Mouse (Mus musculus) MEL (cell line): ENCODE measurements around the gene Git1. TPM values are rescaled to one million over a fixed set of nuclear protein-coding genes. Genes with fewer than 3 reads are reported as not detected.

Source experiments
- DNase-seq: peaks from one replicate; pipeline ENCODE4 v3.0.0; 2011; ENCODE audit warnings: low read depth, low spot score
- H3K27ac ChIP-seq: 2 replicates; pipeline ENCODE4 v1.5.1; 2012; ENCODE audit warnings: low read depth, mild to moderate bottlenecking, control low read depth, low read length, moderate library complexity; ENCODE audit not compliant: control insufficient read depth
- H3K27me3 ChIP-seq, 2 experiments: fragments of 150-350 bp in 1 of 2; sonication (generic) in 1 of 2; 2 replicates each; pipeline ENCODE4 v1.6.1; 2012; ENCODE audit warnings: low read length in 2 of 2, mild to moderate bottlenecking in 2 of 2, improper control_type of control experiment in 1 of 2, moderate library complexity in 1 of 2; ENCODE audit not compliant: insufficient read depth in 2 of 2, control insufficient read depth in 1 of 2
- H3K36me3 ChIP-seq, 2 experiments: 2 replicates each; pipeline ENCODE4 v1.6.1; 2012 to 2014; ENCODE audit warnings: low read length in 2 of 2, improper control_type of control experiment in 1 of 2, inconsistent platforms in 1 of 2, mild to moderate bottlenecking in 1 of 2; ENCODE audit not compliant: insufficient read depth in 2 of 2, control insufficient read depth in 1 of 2
- H3K4me1 ChIP-seq, 2 experiments: fragments of 150-350 bp in 1 of 2; sonication (generic) in 1 of 2; 2 replicates each; pipeline ENCODE4 v1.6.1; 2012; ENCODE audit warnings: low read length in 2 of 2, improper control_type of control experiment in 1 of 2, mild to moderate bottlenecking in 1 of 2; ENCODE audit not compliant: insufficient read depth in 2 of 2, control insufficient read depth in 1 of 2
- H3K4me3 ChIP-seq, 2 experiments: fragments of 150-350 bp in 1 of 2; sonication (generic) in 1 of 2; 2 replicates each; pipeline ENCODE4 v1.5.1; 2012; ENCODE audit warnings: low read depth in 2 of 2, low read length in 2 of 2, mild to moderate bottlenecking in 2 of 2, moderate library complexity in 2 of 2, control low read depth in 1 of 2, improper control_type of control experiment in 1 of 2; ENCODE audit not compliant: control insufficient read depth in 1 of 2, insufficient read depth in 1 of 2
- H3K79me2 ChIP-seq: 2 replicates; pipeline ENCODE4 v1.6.1; 2012; ENCODE audit warnings: mild to moderate bottlenecking, low read length, moderate library complexity; ENCODE audit not compliant: control insufficient read depth, poor library complexity, insufficient read depth
- H3K9ac ChIP-seq: 2 replicates; pipeline ENCODE4 v1.6.1; 2012; ENCODE audit warnings: low read depth, mild to moderate bottlenecking, control low read depth, low read length, moderate library complexity; ENCODE audit not compliant: control insufficient read depth, poor library complexity, severe bottlenecking
- H3K9me3 ChIP-seq: fragments of 150-350 bp; sonication (generic); replicated peaks from 2 replicates; pipeline ENCODE4 v1.6.1; 2012; ENCODE audit warnings: mild to moderate bottlenecking, low read length, improper control_type of control experiment, moderate library complexity; ENCODE audit not compliant: insufficient read depth
- CHD1 ChIP-seq: IDR thresholded peaks from 2 replicates; pipeline ENCODE4 v1.6.1; 2012; ENCODE audit warnings: low read depth, mild to moderate bottlenecking, inconsistent platforms, low read length, improper control_type of control experiment
- CHD2 ChIP-seq: IDR thresholded peaks from 2 replicates; pipeline ENCODE4 v1.6.1; 2011; ENCODE audit warnings: low read length, improper control_type of control experiment
- CTCF ChIP-seq, 3 experiments: IDR thresholded peaks in 2 of 3; conservative IDR thresholded peaks in 1 of 3; 2 replicates each; pipeline ENCODE4 v1.5.1; 2011 to 2012; ENCODE audit warnings: low read length in 3 of 3, low read depth in 2 of 3, mild to moderate bottlenecking in 2 of 3, improper control_type of control experiment in 1 of 3, inconsistent platforms in 1 of 3, mixed read lengths in 1 of 3, moderate library complexity in 1 of 3; ENCODE audit not compliant: control insufficient read depth in 1 of 3, insufficient read depth in 1 of 3, poor library complexity in 1 of 3, severe bottlenecking in 1 of 3
- E2F4 ChIP-seq: IDR thresholded peaks from 2 replicates; pipeline ENCODE4 v1.6.1; 2011; ENCODE audit warnings: low read depth, low read length, improper control_type of control experiment, borderline replicate concordance
- ELF1 ChIP-seq: IDR thresholded peaks from 2 replicates; pipeline ENCODE4 v1.6.1; 2014; ENCODE audit warnings: low read depth, mild to moderate bottlenecking, inconsistent platforms, low read length, improper control_type of control experiment, moderate library complexity
- EP300 ChIP-seq, 2 experiments: IDR thresholded peaks; 2 replicates each; pipeline ENCODE4 v1.6.1; 2011; ENCODE audit warnings: improper control_type of control experiment in 2 of 2, low read length in 2 of 2, low read depth in 1 of 2, mild to moderate bottlenecking in 1 of 2
- ETS1 ChIP-seq: IDR thresholded peaks from 2 replicates; pipeline ENCODE4 v1.6.1; 2012; ENCODE audit warnings: low read depth, mild to moderate bottlenecking, inconsistent platforms, low read length, improper control_type of control experiment, moderate library complexity
- JUND ChIP-seq: IDR thresholded peaks from 2 replicates; pipeline ENCODE4 v1.6.1; 2011; ENCODE audit warnings: low read depth, mild to moderate bottlenecking, improper control_type of control experiment, low read length
- KAT2A ChIP-seq: conservative IDR thresholded peaks from 2 replicates; pipeline ENCODE4 v1.6.1; 2012; ENCODE audit warnings: low read depth, low read length, improper control_type of control experiment, inconsistent platforms
- MAZ ChIP-seq: IDR thresholded peaks from 2 replicates; pipeline ENCODE4 v1.6.1; 2012; ENCODE audit warnings: low read depth, mild to moderate bottlenecking, inconsistent platforms, low read length, improper control_type of control experiment
- MEF2A ChIP-seq: IDR thresholded peaks from 2 replicates; pipeline ENCODE4 v1.6.1; 2014; ENCODE audit warnings: low read depth, mild to moderate bottlenecking, inconsistent platforms, low read length, improper control_type of control experiment; ENCODE audit not compliant: poor library complexity, insufficient replicate concordance, severe bottlenecking; ENCODE audit errors: extremely low read depth
- MYC ChIP-seq: IDR thresholded peaks from 2 replicates; pipeline ENCODE4 v1.6.1; 2011; ENCODE audit warnings: low read depth, mild to moderate bottlenecking, low read length, improper control_type of control experiment, moderate library complexity
- POLR2AphosphoS5 ChIP-seq: IDR thresholded peaks from 2 replicates; pipeline ENCODE4 v1.6.1; 2012; ENCODE audit warnings: low read depth, borderline replicate concordance, mild to moderate bottlenecking, inconsistent platforms, low read length, moderate library complexity, mixed read lengths
- SIN3A ChIP-seq: IDR thresholded peaks from 2 replicates; pipeline ENCODE4 v1.6.1; 2012; ENCODE audit warnings: low read length, improper control_type of control experiment, inconsistent platforms
- TBP ChIP-seq: IDR thresholded peaks from 2 replicates; pipeline ENCODE4 v1.8.0; 2011; ENCODE audit warnings: low read depth, low read length, improper control_type of control experiment
- TCF12 ChIP-seq: IDR thresholded peaks from 2 replicates; pipeline ENCODE4 v1.6.1; 2014; ENCODE audit warnings: low read depth, mild to moderate bottlenecking, inconsistent platforms, low read length, improper control_type of control experiment, moderate library complexity
- USF1 ChIP-seq: IDR thresholded peaks from 2 replicates; pipeline ENCODE4 v1.6.1; 2014; ENCODE audit warnings: low read depth, mild to moderate bottlenecking, inconsistent platforms, low read length, improper control_type of control experiment, moderate library complexity
- ZKSCAN1 ChIP-seq: IDR thresholded peaks from 2 replicates; pipeline ENCODE4 v1.6.1; 2012; ENCODE audit warnings: low read depth, mild to moderate bottlenecking, inconsistent platforms, low read length, improper control_type of control experiment, moderate library complexity
- ZMIZ1 ChIP-seq: IDR thresholded peaks from 2 replicates; pipeline ENCODE4 v1.6.1; 2012; ENCODE audit warnings: low read depth, mild to moderate bottlenecking, inconsistent platforms, low read length, improper control_type of control experiment, moderate library complexity
- polyA plus RNA-seq, 2 experiments: library from polyadenylated mRNA; stranded (reverse) in 1 of 2; unstranded in 1 of 2; fragments of >175 nt in 1 of 2; fragments of >200 nt in 1 of 2; gene quantifications; 2 replicates each; pipeline versions ENCODE4 v1.2.1 to v1.2.4; 2012; ENCODE audit warnings: low replicate concordance in 2 of 2, low read depth in 1 of 2; ENCODE audit not compliant: insufficient read length in 2 of 2, insufficient read depth in 1 of 2, missing spikeins in 1 of 2
- total RNA-seq: library from RNA; depleted of rRNA; stranded (reverse); fragments of 300-350 nt; gene quantifications from 2 replicates; pipeline ENCODE4 v1.2.3, GENCODE M21; 2012

Git1 gene
- total and polyA plus RNA-seq, 3 experiments: 33.1 to 81.4 TPM; not detected in 1

GRCm38 (mm10) chr11:77494344-77494676 is 948 bp downstream of the Git1 start:
- Histone ChIP-seq H3K4me3 (peak overlapping the region; percentile 57 to 90), H3K36me3 (peaks cover 0 to 13% of the 10 kb centered on the region in 2 experiments; a peak in 2 of 4 replicates), H3K79me2 (peaks cover 53% of the 10 kb centered on the region), H3K9ac (peak overlapping the region; percentile 75), H3K4me1 (peaks cover 2 to 19% of the 10 kb centered on the region in 2 experiments; a peak in 3 of 4 replicates), H3K27me3 (no peaks in the 10 kb centered on the region), H3K27ac (peak overlapping the region; percentile 26), H3K9me3 (no peaks in the 10 kb centered on the region)
- DNase-seq: no peak
- TF ChIP-seq EP300 (IDR thresholded peaks at IDR 0.05; ENCODE audit: low read depth in 1 of 2, low read length in 2 of 2): no peak
- no peak for TF ChIP-seq ELF1
- no peak for TF ChIP-seq ZMIZ1
- no peak for TF ChIP-seq MYC
- TF ChIP-seq ETS1: no peak
- no peak for TF ChIP-seq CTCF (IDR thresholded peaks at IDR 0.05 in 2 of 3, conservative IDR thresholded peaks at IDR 0.05 in 1 of 3; ENCODE audit: control insufficient read depth in 1 of 3, insufficient read depth in 1 of 3, low read depth in 2 of 3, low read length in 3 of 3, poor library complexity in 1 of 3, severe bottlenecking in 1 of 3)
- no peak for TF ChIP-seq USF1
- TF ChIP-seq CHD2: no peak
- no peak for TF ChIP-seq SIN3A
- no peak for TF ChIP-seq ZKSCAN1
- TF ChIP-seq TBP: no peak
- TF ChIP-seq KAT2A: no peak

- peak overlapping the region in 1 of 2 experiments; percentile 57; a peak in 2 of 4 replicates for H3K4me3 ChIP-seq
- no peaks in the 10 kb centered on the region for H3K9me3 ChIP-seq
- peaks cover 50% of the 10 kb centered on the region for H3K79me2 ChIP-seq
- H3K9ac ChIP-seq: no peak overlapping the region; the same call in 1 of the 2 replicates
- TF ChIP-seq JUND (no peak), SIN3A (no peak), TBP (no peak)
- no peak overlapping the region for H3K27ac ChIP-seq
- no peak for DNase-seq
- H3K4me1 ChIP-seq: peaks cover 2 to 19% of the 10 kb centered on the region in 2 experiments; a peak in 3 of 4 replicates
- peaks cover 0 to 13% of the 10 kb centered on the region in 2 experiments; a peak in 3 of 4 replicates for H3K36me3 ChIP-seq
- H3K27me3 ChIP-seq: no peaks in the 10 kb centered on the region
Measured at GRCm38 (mm10) chr11:77494782-77495181, 1.4 kb downstream of the Git1 start.

GRCm38 (mm10) chr11:77495507-77495906 is 2.1 kb downstream of the Git1 start:
- no peak overlapping the region for H3K9ac ChIP-seq
- no peak overlapping the region for H3K4me3 ChIP-seq
- TF ChIP-seq MEF2A (no peak), MAZ (no peak), ZMIZ1 (no peak), JUND (no peak), ETS1 (no peak), POLR2AphosphoS5 (no peak), TCF12 (no peak), ELF1 (no peak), EP300 (IDR thresholded peaks at IDR 0.05; ENCODE audit: low read depth in 1 of 2, low read length in 2 of 2) (no peak), CHD1 (no peak), E2F4 (no peak)

More at GRCm38 (mm10) chr11:77495507-77495906, 2.1 kb downstream of the Git1 start:
- peaks cover 2 to 14% of the 10 kb centered on the region in 2 experiments; a peak in 3 of 4 replicates for H3K4me1 ChIP-seq
- no peaks in the 10 kb centered on the region for H3K27me3 ChIP-seq
- H3K9me3 ChIP-seq: no peaks in the 10 kb centered on the region
- H3K79me2 ChIP-seq: peaks cover 50% of the 10 kb centered on the region
- H3K27ac ChIP-seq: no peak overlapping the region
- peaks cover 0 to 8% of the 10 kb centered on the region in 2 experiments; a peak in 3 of 4 replicates for H3K36me3 ChIP-seq
- DNase-seq: no peak
